Mouse (Mus musculus) thymus, postnatal 10 days (tissue): ENCODE measurements at regions not wholly inside any gene's neighbourhood (a gene's known extent, or its start where the extent isn't known, plus 50 kb on each side); places are given as distances from the start of the nearest gene placed in this dataset.

Experiments used
- DNase-seq, 2 experiments: peaks; one replicate each; pipeline ENCODE4 v3.0.0; 2021; ENCODE audit warnings: low spot score in 2 of 2

GRCm38 (mm10) chr2:28349911-28350310 is 96.7 kb upstream of the Ppp1r26 start:
- DNase-seq: no peak

DNA sequence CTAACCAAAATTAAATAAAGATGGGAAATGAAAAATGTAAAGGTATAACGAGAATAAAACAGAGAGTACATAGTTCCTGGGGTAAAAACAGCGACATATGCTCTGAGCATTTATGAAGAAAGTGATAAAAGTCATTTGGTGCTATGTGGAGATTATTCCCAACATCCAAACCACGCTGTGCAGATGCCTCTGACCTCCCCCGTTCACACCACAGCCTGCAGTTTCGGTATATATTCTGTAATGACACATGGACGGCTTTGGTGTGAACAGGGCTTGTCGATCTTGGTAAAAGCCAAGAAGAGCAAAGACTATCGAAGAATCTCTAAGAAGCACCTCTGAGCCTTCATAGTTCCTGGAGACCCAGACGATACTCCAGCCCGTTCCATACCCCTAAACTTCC is 95.2 kb upstream of the Ppp1r26 start:
- DNase-seq: no peak

- DNase-seq: no peak
These were observed 93.7 kb upstream of the Ppp1r26 start for GRCm38 (mm10) chr2:28352903-28353302.

DNA sequence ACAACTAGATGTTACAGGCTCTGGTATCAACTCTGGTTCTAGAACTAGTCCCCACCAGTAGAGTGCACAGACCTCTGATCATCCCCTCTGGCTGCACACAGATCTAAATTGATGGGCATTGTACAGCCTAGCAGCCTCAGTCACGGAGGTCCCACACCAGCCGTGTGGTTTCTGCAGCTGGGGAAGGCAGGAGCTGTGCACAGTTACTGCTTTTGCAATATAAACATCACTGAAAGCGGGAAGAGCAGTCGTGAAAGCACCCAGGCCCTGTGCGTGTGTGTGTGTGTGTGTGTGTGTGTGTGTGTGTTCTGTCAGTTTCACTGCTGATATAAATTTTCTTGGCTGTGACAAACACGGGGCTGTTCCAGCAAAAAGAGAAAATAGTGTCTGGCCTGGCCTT is 84.4 kb upstream of the Ppp1r26 start:
- DNase-seq: no peak

DNA sequence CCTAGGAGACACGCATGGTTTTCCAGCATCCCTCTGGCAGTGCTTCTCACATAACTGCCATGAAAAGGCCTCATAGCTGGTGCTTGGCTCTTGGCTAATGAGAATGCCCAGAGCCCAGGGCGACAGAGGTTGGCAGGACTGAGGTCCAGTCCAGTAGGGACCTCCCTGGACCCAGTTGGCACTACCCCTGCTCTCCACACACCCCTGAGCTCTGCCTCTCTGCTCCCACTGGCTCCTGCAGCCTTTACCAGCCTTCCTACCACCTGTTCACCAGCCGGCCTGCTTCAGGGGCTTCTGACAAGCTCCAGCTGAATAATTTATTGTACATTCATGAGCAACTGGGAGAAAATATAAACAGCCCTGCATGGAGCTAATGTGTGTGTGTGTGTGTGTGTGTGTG is 82.0 kb upstream of the Ppp1r26 start:
- DNase-seq: no peak

- no peak for DNase-seq
These were observed 80.8 kb upstream of the Ppp1r26 start for GRCm38 (mm10) chr2:28365756-28366155.

DNA sequence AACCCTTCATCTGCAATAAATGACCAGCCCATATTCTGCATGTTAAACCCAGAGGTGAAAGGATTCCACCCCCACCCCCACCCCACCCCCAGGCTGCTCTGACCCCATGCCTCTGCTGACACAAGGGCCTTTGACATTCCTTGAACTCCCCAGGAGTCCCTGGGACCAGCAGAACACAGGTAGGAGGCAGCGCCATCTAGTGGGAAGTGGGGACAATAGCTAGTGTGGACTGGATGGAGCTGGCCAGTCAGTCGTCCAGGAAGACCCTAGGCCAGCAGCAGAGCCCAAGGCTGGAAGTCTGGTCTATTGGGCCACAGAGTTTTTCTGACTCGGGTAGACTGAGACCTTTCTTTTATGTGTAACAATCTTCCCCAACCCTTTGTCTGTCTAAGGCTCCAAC is 71.8 kb upstream of the Ppp1r26 start:
- peak in 1 of 2 experiments; percentile 18 for DNase-seq

DNA sequence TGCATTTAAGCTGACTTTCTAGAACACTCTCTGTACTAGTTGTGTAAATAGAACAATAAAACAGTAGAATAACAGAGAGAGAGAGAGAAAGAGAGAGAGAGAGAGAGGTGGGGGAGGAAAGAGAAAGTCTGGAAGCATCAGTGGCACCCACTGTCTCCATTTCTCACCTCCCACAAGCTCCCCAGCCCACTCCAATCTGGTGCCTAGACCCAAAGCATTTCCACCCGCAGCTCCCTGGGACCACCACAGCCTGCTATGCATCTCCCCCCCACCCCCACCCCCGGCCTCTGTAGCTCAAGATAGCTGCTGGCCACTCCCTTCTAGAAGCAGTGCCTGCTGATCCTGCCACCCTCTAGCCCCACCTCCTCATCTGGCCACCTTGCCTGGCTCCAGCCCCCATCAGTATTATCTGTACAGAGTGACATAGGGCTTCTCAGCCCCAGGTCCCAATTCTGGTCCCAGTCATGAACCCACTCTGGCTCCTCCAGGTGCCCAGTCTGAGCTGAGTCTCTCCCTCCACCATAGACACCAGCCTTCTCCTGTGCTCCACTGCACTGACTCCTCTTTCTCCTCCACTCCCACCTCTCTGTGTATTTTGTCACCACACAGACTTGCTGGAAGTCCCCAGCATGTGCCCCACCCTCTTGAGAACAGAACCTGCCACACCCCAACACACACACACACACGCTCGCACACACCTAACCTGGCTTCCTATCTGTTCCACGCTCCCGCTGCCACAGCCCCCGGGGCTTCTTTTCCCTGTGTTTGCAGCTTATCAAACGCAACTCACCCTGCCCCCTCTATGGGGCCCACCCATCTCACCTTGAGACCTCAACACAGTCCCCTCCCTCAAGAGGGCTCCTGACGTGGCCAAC is 68.4 kb upstream of the Ppp1r26 start:
- DNase-seq: no peak

DNA sequence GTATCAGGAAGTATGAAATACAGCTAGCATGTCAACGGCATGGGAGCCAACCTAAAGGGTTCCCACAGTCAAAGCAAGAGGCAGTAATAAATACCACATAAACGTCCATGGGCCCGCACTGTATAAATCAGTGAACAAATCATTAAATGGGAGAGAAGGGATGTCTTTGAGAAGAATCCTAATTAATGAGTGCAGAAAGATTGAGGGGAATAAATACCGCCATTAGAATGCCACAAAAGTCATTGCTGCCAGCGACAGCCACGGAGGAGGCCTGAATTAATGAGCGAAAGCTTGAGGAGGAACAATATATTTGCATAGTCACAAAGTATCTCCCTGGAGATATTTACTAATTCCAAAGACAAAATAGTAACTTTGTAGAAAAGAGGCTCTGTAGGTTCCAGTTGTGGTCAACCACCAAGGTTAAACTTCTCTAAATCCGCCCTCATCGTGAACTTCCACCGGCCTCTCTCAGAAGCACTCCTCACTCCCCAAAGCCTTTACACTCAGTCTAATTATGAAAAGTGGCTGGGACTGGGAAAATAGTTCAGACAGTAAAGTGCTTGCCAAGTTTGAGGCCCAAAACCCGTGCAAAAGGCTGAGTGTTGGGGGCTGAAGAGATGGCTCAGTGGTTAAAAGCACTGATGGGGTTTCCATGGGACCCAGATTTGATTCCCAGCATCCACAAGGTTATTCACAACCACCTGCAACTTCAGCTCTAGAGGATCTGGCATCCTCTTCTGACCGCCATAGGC is 64.4 kb upstream of the Ppp1r26 start:
- no peak for DNase-seq

GRCm38 (mm10) chr2:28384875-28385274 is 61.7 kb upstream of the Ppp1r26 start:
- no peak for DNase-seq

DNA sequence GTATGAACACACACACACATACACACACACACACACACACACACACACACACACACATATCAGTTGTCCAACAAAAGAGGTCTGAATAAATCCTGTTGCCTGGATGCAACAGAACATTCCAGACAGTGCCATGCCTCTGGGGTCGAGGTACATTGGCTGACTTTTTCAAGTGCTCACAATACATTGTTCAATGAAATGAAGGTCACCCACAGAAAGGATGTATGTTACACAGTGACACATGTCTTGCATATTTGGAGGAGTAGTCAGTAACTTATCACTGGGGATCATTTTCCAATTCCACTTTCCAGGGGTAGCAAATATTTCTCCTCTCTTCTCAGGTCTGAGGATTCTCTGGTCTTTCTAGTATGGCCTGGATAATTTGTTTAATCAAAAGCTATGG is 59.8 kb upstream of the Ppp1r26 start:
- DNase-seq: no peak

GRCm38 (mm10) chr2:28387422-28387836 is 59.2 kb upstream of the Ppp1r26 start:
- DNase-seq: no peak

GRCm38 (mm10) chr2:28387926-28388325 is 58.7 kb upstream of the Ppp1r26 start:
- DNase-seq: no peak

DNA sequence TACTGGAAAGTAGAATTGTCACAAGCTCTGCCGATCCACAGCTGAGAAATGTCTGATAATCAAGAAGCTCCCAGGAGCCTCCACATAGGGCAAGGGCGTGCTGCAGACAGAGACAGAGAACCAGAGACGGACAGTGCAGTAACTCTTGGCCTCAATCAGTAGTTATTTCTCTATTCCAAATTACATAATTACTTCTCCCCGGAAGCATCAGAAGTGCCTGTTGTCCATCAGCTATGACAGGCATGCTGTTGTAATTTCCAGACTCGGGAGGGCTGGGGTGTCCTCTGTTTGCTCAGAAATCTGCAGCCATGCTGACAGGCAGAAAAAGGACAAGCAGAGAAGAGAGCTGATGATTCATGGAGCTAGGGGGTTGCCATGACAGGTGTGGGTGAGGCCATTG is 56.9 kb upstream of the Ppp1r26 start:
- no peak for DNase-seq

GRCm38 (mm10) chr2:28395391-28395790 is 51.2 kb upstream of the Ppp1r26 start:
- DNase-seq: no peak
